Mouse (Mus musculus) lung, postnatal 0 days (tissue): ENCODE measurements around the gene Gm29666.

Source experiments
- CTCF ChIP-seq: IDR thresholded peaks from 2 replicates; pipeline ENCODE4 v1.5.1; 2016; ENCODE audit warnings: antibody characterized with exemption, mild to moderate bottlenecking
- EP300 ChIP-seq: IDR thresholded peaks from 2 replicates; pipeline ENCODE4 v1.6.1; 2016; ENCODE audit warnings: antibody characterized with exemption, mild to moderate bottlenecking, control low read depth

GRCm38 (mm10) chr15:84940102-84940501 lies 20.3 kb upstream of the Gm29666 start:
- TF ChIP-seq CTCF, result no peak
- no peak for TF ChIP-seq EP300
